Mouse (Mus musculus) heart, adult 11 months (tissue): ENCODE results near the gene Tagln2.

Source experiments
- DNase-seq: peaks from one replicate; pipeline ENCODE4 v3.0.0; 2022

Gene Tagln2

GRCm38 (mm10) chr1:172481540-172482280 is 18.1 kb upstream of the Tagln2 start, which contains the start of gene Igsf9:
Igsf9 (plus strand) TSS chr1:172481788.
- peak; percentile 99 for DNase-seq

- DNase-seq, result peak; percentile 89
These were observed 17.1 kb upstream of the Tagln2 start for GRCm38 (mm10) chr1:172482518-172483360.

- no peak for DNase-seq
These were observed 16.5 kb upstream of the Tagln2 start for GRCm38 (mm10) chr1:172483361-172483660.

- no peak for DNase-seq
These were observed 15.6 kb upstream of the Tagln2 start for GRCm38 (mm10) chr1:172484236-172484635.

GRCm38 (mm10) chr1:172484671-172485070 is 15.2 kb upstream of the Tagln2 start:
- no peak for DNase-seq

- no peak for DNase-seq
These were observed 14.0 kb upstream of the Tagln2 start for GRCm38 (mm10) chr1:172485821-172486220.

GRCm38 (mm10) chr1:172486236-172486635 is 13.6 kb upstream of the Tagln2 start:
- no peak for DNase-seq

GRCm38 (mm10) chr1:172486651-172487050 is 13.2 kb upstream of the Tagln2 start:
- DNase-seq, result no peak

- DNase-seq, result no peak
These were observed 12.0 kb upstream of the Tagln2 start for GRCm38 (mm10) chr1:172487859-172488258.

GRCm38 (mm10) chr1:172488831-172489230 is 11.0 kb upstream of the Tagln2 start:
- no peak for DNase-seq

GRCm38 (mm10) chr1:172489585-172490250 is 10.1 kb upstream of the Tagln2 start:
- peak; percentile 93 for DNase-seq

GRCm38 (mm10) chr1:172490261-172490661 is 9.6 kb upstream of the Tagln2 start:
- peak; percentile 98 for DNase-seq

- DNase-seq, result no peak
These were observed 7.8 kb upstream of the Tagln2 start for GRCm38 (mm10) chr1:172492047-172492446.

GRCm38 (mm10) chr1:172493516-172493915 is 6.3 kb upstream of the Tagln2 start:
- DNase-seq, result no peak

- no peak for DNase-seq
These were observed 3.8 kb upstream of the Tagln2 start for GRCm38 (mm10) chr1:172496030-172496429.

- peak; percentile 90 for DNase-seq
These were observed 2.4 kb upstream of the Tagln2 start for GRCm38 (mm10) chr1:172497428-172497827.

GRCm38 (mm10) chr1:172500451-172501370 is 864 bp downstream of the Tagln2 start:
- DNase-seq, result peak; percentile 98

- DNase-seq, result peak; percentile 99
These were observed 1.7 kb downstream of the Tagln2 start for GRCm38 (mm10) chr1:172501371-172502144.

- peak; percentile 97 for DNase-seq
These were observed 2.6 kb downstream of the Tagln2 start for GRCm38 (mm10) chr1:172502145-172503110.
